Mouse (Mus musculus): Measurements from ENCODE around the gene Cdpf1.

DNA sequence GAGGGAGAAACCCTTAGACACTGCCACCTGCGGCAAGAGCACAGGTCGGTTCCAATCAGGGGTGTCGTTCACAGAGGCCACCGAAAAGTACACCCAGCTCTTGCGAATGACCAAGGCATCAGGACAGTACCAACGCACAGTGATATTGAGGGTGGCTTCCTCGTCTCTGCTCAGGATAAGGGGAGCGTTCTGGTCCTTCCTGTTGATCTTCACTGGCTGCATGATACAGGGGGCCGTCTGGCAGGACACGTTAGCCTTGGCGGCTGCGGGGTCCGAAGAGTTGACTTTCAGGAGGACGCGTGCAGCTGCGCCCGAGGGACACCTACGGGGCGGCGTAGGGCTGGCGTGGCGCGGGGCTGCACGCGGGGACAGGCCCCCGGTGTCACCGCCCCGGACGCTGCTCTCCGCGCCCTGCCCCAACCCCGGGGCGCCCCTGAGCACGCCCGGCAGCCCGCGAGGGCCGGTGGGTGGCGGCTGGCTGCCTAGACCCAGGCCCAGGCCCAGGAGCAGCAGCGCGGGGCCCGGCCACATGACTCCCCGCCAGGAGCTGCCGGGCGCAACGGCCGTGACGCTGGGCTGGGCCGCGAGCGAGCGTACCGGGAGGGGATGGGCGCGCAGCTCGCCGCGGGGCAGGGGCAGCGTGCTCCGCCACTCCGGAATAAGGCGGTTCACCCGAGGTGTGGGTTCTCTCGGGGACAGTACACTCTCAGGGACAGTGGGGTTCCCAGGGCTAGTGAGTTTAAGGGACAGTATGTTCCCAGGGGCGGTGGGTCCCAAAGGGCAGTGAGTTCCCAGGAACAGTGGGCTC, 9.9 kb upstream of the Cdpf1 start, which contains the start of gene Pkdrej:
- TF ChIP-seq CTCF (IDR thresholded peaks at IDR 0.05; ENCODE audit: control insufficient read depth, insufficient read depth, low read length): no peak
- no peak for TF ChIP-seq POLR2A (IDR thresholded peaks at IDR 0.05; ENCODE audit: borderline replicate concordance, control insufficient read depth, low read depth, low read length)

Data from bone marrow, adult 2 months (tissue).